Mouse (Mus musculus): ENCODE data around the gene Ankrd65. TPM values are rescaled to one million over a fixed set of nuclear protein-coding genes. Genes with fewer than 3 reads are reported as not detected.

Gene Ankrd65
- polyA plus RNA-seq, 2 experiments from 2014 or later = not detected

Other genes starting within 250 kb of the Ankrd65 start
- gene Nadk, start 228.1 kb upstream of the Ankrd65 start, polyA plus RNA-seq (2017; shearing (Covaris generic)) = 10 to 100 TPM; 64.7 to 81.5 TPM
- 1 to 10 TPM; 9.1 to 9.7 TPM for gene Slc35e2, start 189.0 kb upstream of the Ankrd65 start, polyA plus RNA-seq (2017; shearing (Covaris generic))
- 100 to 1,000 TPM; 121 to 144 TPM for gene Cdk11b, start 165.6 kb upstream of the Ankrd65 start, polyA plus RNA-seq (2017; shearing (Covaris generic))
- not detected for gene Gm10563, start 145.0 kb upstream of the Ankrd65 start, polyA plus RNA-seq (2017; shearing (Covaris generic))
- not detected for gene Mmp23, start 137.1 kb upstream of the Ankrd65 start, polyA plus RNA-seq (2017; shearing (Covaris generic))
- gene Mib2, start 121.2 kb upstream of the Ankrd65 start, polyA plus RNA-seq (2017; shearing (Covaris generic)) = 1 to 10 TPM; 4.8 to 5.1 TPM
- 1 to 10 TPM in 1 of 2 experiments, under 1 TPM in 1; 0.59 to 1.4 TPM for gene Fndc10, start 96.1 kb upstream of the Ankrd65 start, polyA plus RNA-seq (2017; shearing (Covaris generic))
- gene Ssu72, start 85.6 kb upstream of the Ankrd65 start, polyA plus RNA-seq (2017; shearing (Covaris generic)) = 100 to 1,000 TPM; 153 to 164 TPM
- under 1 TPM in 1 of 2 experiments, not detected in 1; 0.24 TPM for gene Tmem240, start 55.6 kb upstream of the Ankrd65 start, polyA plus RNA-seq (2017; shearing (Covaris generic))
- 10 to 100 TPM; 22.9 to 32.9 TPM for gene Atad3a, start 29.3 kb upstream of the Ankrd65 start, polyA plus RNA-seq (2017; shearing (Covaris generic))
- under 1 TPM in 1 of 2 experiments, not detected in 1; 0.23 TPM for gene Vwa1, start 15.7 kb upstream of the Ankrd65 start, polyA plus RNA-seq (2017; shearing (Covaris generic))
- not detected for gene Tmem88b, start 4.6 kb upstream of the Ankrd65 start, polyA plus RNA-seq (2017; shearing (Covaris generic))
- gene Mrpl20, start 12.4 kb downstream of the Ankrd65 start, polyA plus RNA-seq (2017; shearing (Covaris generic)) = 100 to 1,000 TPM; 117 to 130 TPM
- 100 to 1,000 TPM in 1 of 2 experiments, 10 to 100 TPM in 1; 99.1 to 124 TPM for gene Ccnl2, start 22.1 kb downstream of the Ankrd65 start, polyA plus RNA-seq (2017; shearing (Covaris generic))
- gene Aurkaip1, start 40.8 kb downstream of the Ankrd65 start, polyA plus RNA-seq (2017; shearing (Covaris generic)) = 100 to 1,000 TPM; 167 to 217 TPM
- 1 to 10 TPM; 2.1 to 2.3 TPM for gene Mxra8, start 49.2 kb downstream of the Ankrd65 start, polyA plus RNA-seq (2017; shearing (Covaris generic))
- gene Dvl1, start 57.0 kb downstream of the Ankrd65 start, polyA plus RNA-seq (2017; shearing (Covaris generic)) = 1 to 10 TPM; 2.2 to 4.7 TPM
- under 1 TPM; 0.62 to 0.66 TPM for gene Tas1r3, start 72.9 kb downstream of the Ankrd65 start, polyA plus RNA-seq (2017; shearing (Covaris generic))
- 10 to 100 TPM; 17.0 to 20.1 TPM for gene Cptp, start 79.0 kb downstream of the Ankrd65 start, polyA plus RNA-seq (2017; shearing (Covaris generic))
- 100 to 1,000 TPM in 1 of 2 experiments, 10 to 100 TPM in 1; 93.4 to 109 TPM for gene Ints11, start 79.1 kb downstream of the Ankrd65 start, polyA plus RNA-seq (2017; shearing (Covaris generic))
- gene Pusl1, start 101.3 kb downstream of the Ankrd65 start, polyA plus RNA-seq (2017; shearing (Covaris generic)) = 10 to 100 TPM; 22.1 to 27.6 TPM
- 1 to 10 TPM; 3.2 to 4.1 TPM for gene Acap3, start 101.4 kb downstream of the Ankrd65 start, polyA plus RNA-seq (2017; shearing (Covaris generic))
- gene Ube2j2, start 153.4 kb downstream of the Ankrd65 start, polyA plus RNA-seq (2017; shearing (Covaris generic)) = 10 to 100 TPM; 21.6 to 29.7 TPM
- gene C1qtnf12, start 171.9 kb downstream of the Ankrd65 start, polyA plus RNA-seq (2017; shearing (Covaris generic)) = 1 to 10 TPM; 7.6 TPM
- gene B3galt6, start 202.2 kb downstream of the Ankrd65 start, polyA plus RNA-seq (2017; shearing (Covaris generic)) = 1 to 10 TPM in 1 of 2 experiments, under 1 TPM in 1; 0.92 to 1.3 TPM
- gene Sdf4, start 202.4 kb downstream of the Ankrd65 start, polyA plus RNA-seq (2017; shearing (Covaris generic)) = 100 to 1,000 TPM; 528 to 589 TPM
- 1,000 to 10,000 TPM; 1,065 to 1,393 TPM for gene Tnfrsf4, start 223.4 kb downstream of the Ankrd65 start, polyA plus RNA-seq (2017; shearing (Covaris generic))
- 100 to 1,000 TPM; 745 to 823 TPM for gene Tnfrsf18, start 235.7 kb downstream of the Ankrd65 start, polyA plus RNA-seq (2017; shearing (Covaris generic))

Data from CD4-positive, CD25-positive, alpha-beta regulatory T cell, adult 4 months (primary cell).